Mouse (Mus musculus): ENCODE results near the gene March9.

The March9 gene

GRCm38 (mm10) chr10:127059968-127060916 is at the start of gene March9:
TSS of gene March9 (minus strand) at chr10:127060184.
- DNase-seq (ENCODE audit: inconsistent ontology term), result peak; percentile 73

- DNase-seq (ENCODE audit: inconsistent ontology term), result no peak
Measured at GRCm38 (mm10) chr10:127108262-127108583, 48.2 kb upstream of the March9 start.

GRCm38 (mm10) chr10:127107563-127108261 is 47.7 kb upstream of the March9 start:
- no peak for DNase-seq (ENCODE audit: inconsistent ontology term)

GRCm38 (mm10) chr10:127103631-127104030 is 43.6 kb upstream of the March9 start:
- no peak for DNase-seq (ENCODE audit: inconsistent ontology term)

- no peak for DNase-seq (ENCODE audit: inconsistent ontology term)
Measured at GRCm38 (mm10) chr10:127101151-127101550, 41.2 kb upstream of the March9 start.

GRCm38 (mm10) chr10:127100414-127100813 is 40.4 kb upstream of the March9 start:
- no peak for DNase-seq (ENCODE audit: inconsistent ontology term)

- no peak for DNase-seq (ENCODE audit: inconsistent ontology term)
Measured at GRCm38 (mm10) chr10:127099868-127100267, 39.9 kb upstream of the March9 start.

GRCm38 (mm10) chr10:127099191-127099590 is 39.2 kb upstream of the March9 start:
- no peak for DNase-seq (ENCODE audit: inconsistent ontology term)

- no peak for DNase-seq (ENCODE audit: inconsistent ontology term)
Measured at GRCm38 (mm10) chr10:127098514-127098913, 38.5 kb upstream of the March9 start.

- DNase-seq (ENCODE audit: inconsistent ontology term), result peak; percentile 62
Measured at GRCm38 (mm10) chr10:127094382-127094802, 34.4 kb upstream of the March9 start.

GRCm38 (mm10) chr10:127092742-127093141 is 32.8 kb upstream of the March9 start:
- no peak for DNase-seq (ENCODE audit: inconsistent ontology term)

- DNase-seq (ENCODE audit: inconsistent ontology term), result no peak
Measured at GRCm38 (mm10) chr10:127091507-127092396, 31.8 kb upstream of the March9 start.

GRCm38 (mm10) chr10:127090560-127091411 is 30.8 kb upstream of the March9 start:
- DNase-seq (ENCODE audit: inconsistent ontology term), result peak; percentile 70

GRCm38 (mm10) chr10:127085633-127086032 is 25.6 kb upstream of the March9 start:
- DNase-seq (ENCODE audit: inconsistent ontology term), result no peak

- no peak for DNase-seq (ENCODE audit: inconsistent ontology term)
Measured at GRCm38 (mm10) chr10:127085052-127085451, 25.1 kb upstream of the March9 start.

- no peak for DNase-seq (ENCODE audit: inconsistent ontology term)
Measured at GRCm38 (mm10) chr10:127083915-127084306, 23.9 kb upstream of the March9 start.

GRCm38 (mm10) chr10:127083292-127083914 is 23.4 kb upstream of the March9 start:
- no peak for DNase-seq (ENCODE audit: inconsistent ontology term)

GRCm38 (mm10) chr10:127081996-127082620 is 22.1 kb upstream of the March9 start:
- DNase-seq (ENCODE audit: inconsistent ontology term), result no peak

GRCm38 (mm10) chr10:127080901-127081780 is 21.2 kb upstream of the March9 start:
- no peak for DNase-seq (ENCODE audit: inconsistent ontology term)
